Mouse (Mus musculus) liver, adult (tissue): ENCODE measurements around the gene Alcam.

Experiments
- GATA4 ChIP-seq: IDR thresholded peaks from 2 replicates; pipeline ENCODE4 v1.6.1; 2014; ENCODE audit warnings: mild to moderate bottlenecking, low read length; ENCODE audit not compliant: insufficient replicate concordance

Alcam gene

GRCm38 (mm10) chr16:52418568-52419158 lies 35.2 kb downstream of the Alcam start:
- TF ChIP-seq GATA4 = no peak

GRCm38 (mm10) chr16:52417982-52418381 lies 35.9 kb downstream of the Alcam start:
- TF ChIP-seq GATA4 = no peak

- TF ChIP-seq GATA4 = no peak
Measured at GRCm38 (mm10) chr16:52417146-52417545, 36.7 kb downstream of the Alcam start.

DNA sequence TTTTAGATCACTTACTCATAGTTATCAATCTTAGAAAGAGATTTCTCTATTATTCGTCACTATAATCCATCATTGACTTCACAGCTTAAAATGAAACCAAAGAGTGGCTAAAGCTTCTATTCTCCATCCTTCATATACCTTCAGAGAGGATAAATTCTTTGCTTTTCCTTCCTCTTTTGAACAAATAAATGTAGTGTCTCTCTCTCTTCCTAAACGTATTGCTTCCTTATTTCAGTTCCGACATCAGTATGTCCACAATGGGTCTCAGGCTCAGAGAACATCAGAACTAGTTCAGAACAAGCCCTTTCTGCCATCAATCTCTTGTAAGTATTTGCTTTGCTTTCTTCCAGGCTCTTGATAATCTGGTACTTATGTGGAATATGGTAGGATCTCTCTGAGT lies 40.2 kb downstream of the Alcam start:
- no peak for TF ChIP-seq GATA4

DNA sequence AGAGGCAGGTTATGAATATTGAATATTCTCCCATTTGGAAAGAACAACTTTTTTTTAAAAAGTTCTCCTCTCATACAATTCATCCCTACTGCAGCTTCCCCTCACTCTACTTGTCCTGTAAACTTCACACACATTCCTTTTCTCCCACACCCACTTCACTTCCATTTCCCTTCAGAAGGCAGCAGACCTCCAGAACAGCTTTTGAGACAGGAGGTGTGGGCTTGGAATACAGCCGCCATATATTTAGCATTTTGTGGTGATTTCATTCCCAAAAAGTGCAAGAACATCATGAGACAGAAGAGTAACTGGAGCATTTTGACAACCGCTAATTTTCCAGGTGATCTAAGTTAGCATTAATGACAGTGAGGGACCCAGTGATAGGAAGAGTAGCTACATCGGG lies 47.8 kb downstream of the Alcam start:
- no peak for TF ChIP-seq GATA4

DNA sequence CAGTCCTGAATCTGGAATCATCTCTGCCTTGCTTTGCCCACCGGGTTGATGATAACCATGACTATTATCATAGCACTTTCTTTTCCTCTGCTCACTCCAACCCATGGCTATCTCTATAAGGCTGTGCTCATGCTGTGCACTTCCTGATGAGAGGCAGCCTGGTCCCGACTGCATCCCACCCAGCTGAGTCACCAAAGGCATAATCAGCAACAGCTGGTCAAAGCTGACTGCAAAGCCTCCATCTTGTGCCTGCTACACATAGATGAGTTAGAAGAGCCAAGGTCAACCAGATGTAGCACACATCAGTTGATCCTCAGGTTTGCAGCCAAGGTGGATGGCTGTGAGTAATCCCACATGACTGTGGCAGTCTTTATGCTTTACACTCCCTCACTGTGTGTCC lies 48.6 kb downstream of the Alcam start:
- no peak for TF ChIP-seq GATA4

GRCm38 (mm10) chr16:52399112-52399511 lies 54.8 kb downstream of the Alcam start:
- no peak for TF ChIP-seq GATA4

GRCm38 (mm10) chr16:52386781-52387300 lies 67.0 kb downstream of the Alcam start:
- no peak for TF ChIP-seq GATA4

GRCm38 (mm10) chr16:52383456-52384185 lies 70.3 kb downstream of the Alcam start:
- TF ChIP-seq GATA4 = no peak

- no peak for TF ChIP-seq GATA4
Measured at GRCm38 (mm10) chr16:52378811-52379597, 74.9 kb downstream of the Alcam start.

DNA sequence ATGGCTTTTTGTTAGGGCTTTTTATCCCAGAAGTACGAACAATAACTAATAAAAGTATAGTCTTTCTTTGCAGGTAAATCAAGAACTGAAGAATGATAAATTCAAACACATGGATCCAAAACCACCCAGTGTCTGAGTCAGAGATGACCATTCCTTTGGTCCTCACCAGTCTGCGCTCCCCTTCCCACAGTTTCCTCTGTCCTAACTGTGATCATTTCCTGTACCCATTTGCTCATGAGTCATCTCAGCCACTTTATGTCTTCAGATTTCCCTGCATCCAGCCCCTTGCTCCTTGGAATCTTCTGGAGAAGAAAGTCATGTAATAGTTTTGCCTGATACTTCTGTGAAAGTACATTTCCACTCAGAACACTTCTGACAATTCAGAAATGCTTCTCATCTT lies 77.0 kb downstream of the Alcam start:
- TF ChIP-seq GATA4 = no peak

DNA sequence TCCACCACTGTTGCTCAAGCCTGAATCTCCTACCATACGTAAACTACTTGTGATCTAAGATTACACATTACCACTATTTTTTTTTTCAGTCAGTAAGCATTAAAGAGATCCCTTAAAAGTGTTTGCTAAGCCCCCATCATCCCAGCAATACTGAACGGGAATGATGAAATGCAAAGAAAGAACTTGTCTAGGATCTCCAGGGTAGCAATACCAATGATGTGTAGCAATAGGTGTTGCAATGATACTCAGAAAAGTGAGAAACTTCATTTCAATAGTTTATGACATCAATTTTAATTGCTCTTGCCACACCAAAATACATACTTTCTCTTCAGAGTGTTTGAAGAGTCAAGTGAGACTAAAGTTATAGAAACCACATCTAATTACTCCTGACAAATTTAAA lies 81.9 kb downstream of the Alcam start:
- TF ChIP-seq GATA4 = no peak

DNA sequence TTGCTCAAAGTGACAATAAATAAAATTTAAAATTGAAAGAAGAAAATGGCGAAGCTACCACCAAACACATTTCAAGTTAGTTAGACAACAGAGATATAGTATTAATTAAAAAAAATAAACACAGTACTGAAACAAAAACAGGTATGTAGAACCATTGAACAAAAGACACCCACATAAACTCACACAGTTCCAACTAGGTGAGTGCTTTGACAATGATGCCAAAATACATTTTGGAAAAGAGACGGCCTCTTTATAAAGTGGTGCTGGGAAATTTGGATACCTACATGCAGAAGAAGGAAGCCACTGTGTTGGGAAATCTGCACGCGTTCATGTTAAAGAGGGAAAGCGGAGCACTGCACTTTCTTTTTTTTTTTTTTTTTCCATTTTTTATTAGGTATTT lies 85.4 kb downstream of the Alcam start:
- TF ChIP-seq GATA4 = no peak

DNA sequence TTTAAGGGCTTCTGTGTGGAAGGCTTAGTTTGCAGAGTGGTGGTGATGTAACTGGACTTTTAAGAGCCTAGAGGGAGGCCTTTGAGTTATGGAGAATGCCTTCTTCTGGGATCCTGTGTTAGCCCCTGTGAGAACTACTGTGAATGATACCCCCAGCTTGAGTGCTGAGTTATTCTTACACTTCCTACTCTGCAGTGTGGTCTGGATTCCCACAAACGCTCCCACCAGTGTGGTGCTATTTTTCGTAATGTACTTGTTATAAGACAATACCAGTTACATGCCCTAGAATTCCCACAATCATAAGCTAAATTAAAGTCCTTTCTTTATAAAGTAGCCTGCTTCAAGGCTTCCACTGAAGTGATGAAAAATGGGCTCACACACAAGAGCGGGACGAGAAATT lies 87.0 kb downstream of the Alcam start:
- no peak for TF ChIP-seq GATA4

- no peak for TF ChIP-seq GATA4
Measured at GRCm38 (mm10) chr16:52363944-52364511, 89.8 kb downstream of the Alcam start.
